Mouse (Mus musculus): Measurements from ENCODE around the gene Zc3h4. TPM values are rescaled to one million over a fixed set of nuclear protein-coding genes. Genes with fewer than 3 reads are reported as not detected.
A peak's percentile ranks its signal among the peaks of the same experiment; 100 is the strongest.

Gene Zc3h4
- polyA plus RNA-seq, 1 experiment = 95.0 TPM

DNA sequence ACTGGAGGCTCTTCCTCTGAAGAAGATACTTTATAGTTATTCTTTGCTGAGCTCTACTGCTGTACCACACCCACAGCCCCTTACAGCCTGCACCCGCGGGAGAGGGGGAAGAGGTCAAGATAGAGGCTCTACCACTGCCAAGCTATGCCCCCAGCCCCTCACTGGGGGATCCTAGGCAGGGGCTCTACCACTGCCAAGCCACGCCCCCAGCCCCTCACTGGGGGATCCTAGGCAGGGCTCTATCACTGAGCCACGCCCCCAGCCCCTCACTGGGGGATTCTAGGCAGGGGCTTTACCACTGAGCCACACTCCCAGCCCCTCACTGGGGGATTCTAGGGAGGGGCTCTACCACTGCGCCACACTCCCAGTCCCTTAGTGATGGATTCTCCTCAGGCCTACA, 55.6 kb downstream of the Zc3h4 start:
- no peak for TF ChIP-seq POLR2A (IDR thresholded peaks at IDR 0.05; ENCODE audit: borderline replicate concordance, control insufficient read depth, low read depth, low read length)
- no peak for TF ChIP-seq CTCF (IDR thresholded peaks at IDR 0.05; ENCODE audit: control insufficient read depth, insufficient read depth, low read length)
- H3K27ac ChIP-seq (ENCODE audit: control insufficient read depth, insufficient read depth, low read depth, low read length, poor library complexity) = no peak overlapping the region
- H3K4me1 ChIP-seq (ENCODE audit: control insufficient read depth, insufficient read depth, low read length) = peaks cover 2% of the 10 kb centered on the region; the same call in 1 of the 2 replicates
- WGBS = 79% methylated on average over 5 of the region's 5 CpGs
- H3K4me3 ChIP-seq (replicated peaks; ENCODE audit: control insufficient read depth, low read depth, low read length) = no peak overlapping the region

DNA sequence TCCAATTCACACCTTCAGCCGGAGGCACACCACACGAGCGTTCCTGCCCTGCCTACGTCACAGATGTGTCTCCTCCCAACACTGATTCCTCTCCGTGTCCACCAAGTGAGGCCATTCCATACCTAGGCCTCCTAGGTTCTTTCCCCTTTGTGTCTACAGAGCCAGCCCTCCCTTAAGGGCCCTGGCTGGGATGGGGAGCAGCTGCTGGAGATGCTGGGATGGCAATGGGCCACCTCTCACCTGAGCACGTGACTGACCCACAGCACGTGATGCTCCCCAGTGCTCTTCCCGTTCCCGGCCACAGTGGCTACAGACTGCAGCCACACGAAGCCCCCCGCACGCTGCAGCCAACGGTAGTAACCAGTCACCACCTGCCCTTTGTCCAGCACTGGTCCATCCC, 59.9 kb downstream of the Zc3h4 start:
- no peak overlapping the region for H3K27ac ChIP-seq (ENCODE audit: control insufficient read depth, insufficient read depth, low read depth, low read length, poor library complexity)
- H3K4me1 ChIP-seq (ENCODE audit: control insufficient read depth, insufficient read depth, low read length) = no peaks in the 10 kb centered on the region
- TF ChIP-seq CTCF (IDR thresholded peaks at IDR 0.05; ENCODE audit: control insufficient read depth, insufficient read depth, low read length) = no peak
- TF ChIP-seq POLR2A (IDR thresholded peaks at IDR 0.05; ENCODE audit: borderline replicate concordance, control insufficient read depth, low read depth, low read length) = no peak
- H3K4me3 ChIP-seq (replicated peaks; ENCODE audit: control insufficient read depth, low read depth, low read length) = no peak overlapping the region
- 49% methylated on average over 13 of the region's 13 CpGs for WGBS

DNA sequence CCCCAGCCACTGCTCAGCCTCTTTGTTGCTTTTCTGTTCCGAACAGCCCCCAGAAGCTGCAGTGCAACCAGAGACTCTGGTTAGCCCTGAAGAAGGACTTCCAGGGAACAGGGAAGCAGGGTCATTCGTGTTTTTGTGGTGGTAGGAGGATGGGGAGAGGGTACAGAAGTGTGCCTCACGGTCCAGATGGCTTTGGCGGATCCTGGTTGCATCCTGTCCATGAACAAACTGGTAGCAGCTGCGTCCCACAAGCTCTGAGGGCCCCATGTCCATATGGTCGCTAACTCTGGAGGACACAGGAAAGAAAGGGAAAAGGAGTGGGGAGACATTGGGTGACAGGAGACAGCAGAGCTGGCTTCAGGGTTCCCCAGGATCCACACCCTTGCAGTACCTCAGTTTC, 60.4 kb downstream of the Zc3h4 start:
- no peaks in the 10 kb centered on the region for H3K4me1 ChIP-seq (ENCODE audit: control insufficient read depth, insufficient read depth, low read length)
- no peak overlapping the region for H3K4me3 ChIP-seq (replicated peaks; ENCODE audit: control insufficient read depth, low read depth, low read length)
- H3K27ac ChIP-seq (ENCODE audit: control insufficient read depth, insufficient read depth, low read depth, low read length, poor library complexity) = no peak overlapping the region
- 55% methylated on average over 6 of the region's 6 CpGs for WGBS
- TF ChIP-seq CTCF (IDR thresholded peaks at IDR 0.05; ENCODE audit: control insufficient read depth, insufficient read depth, low read length) = no peak
- TF ChIP-seq POLR2A (IDR thresholded peaks at IDR 0.05; ENCODE audit: borderline replicate concordance, control insufficient read depth, low read depth, low read length) = no peak

GRCm38 (mm10) chr7:16461705-16462104, 61.0 kb downstream of the Zc3h4 start:
- 75% methylated on average over 6 of the region's 6 CpGs for WGBS
- no peak overlapping the region for H3K4me3 ChIP-seq (replicated peaks; ENCODE audit: control insufficient read depth, low read depth, low read length)

DNA sequence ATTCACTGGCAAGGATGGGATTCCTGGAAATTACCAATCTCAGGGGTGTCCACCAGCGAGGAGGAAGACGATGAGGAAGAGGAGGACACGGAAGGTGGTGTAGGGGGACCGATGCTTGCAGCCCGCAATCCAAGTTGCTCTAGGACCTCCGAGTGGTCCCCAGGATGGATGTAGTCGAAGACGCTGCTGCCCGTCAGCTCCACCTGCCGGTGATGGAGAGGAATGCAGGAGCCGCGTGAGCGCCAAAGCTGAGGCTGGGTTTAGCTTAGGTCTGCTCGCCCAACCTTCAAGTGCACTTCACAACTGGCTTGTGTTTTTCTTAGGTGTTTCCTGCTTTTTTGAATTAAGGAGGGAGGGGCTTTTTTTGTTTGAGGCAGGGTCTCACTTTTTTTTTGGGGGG, 62.5 kb downstream of the Zc3h4 start:
- WGBS = 2% methylated on average over 14 of the region's 14 CpGs
- no peak overlapping the region for H3K4me3 ChIP-seq (replicated peaks; ENCODE audit: control insufficient read depth, low read depth, low read length)
- H3K27ac ChIP-seq (ENCODE audit: control insufficient read depth, insufficient read depth, low read depth, low read length, poor library complexity) = no peak overlapping the region
- TF ChIP-seq POLR2A (IDR thresholded peaks at IDR 0.05; ENCODE audit: borderline replicate concordance, control insufficient read depth, low read depth, low read length) (peak; percentile 35; the same call in 1 of the 2 replicates), CTCF (IDR thresholded peaks at IDR 0.05; ENCODE audit: control insufficient read depth, insufficient read depth, low read length) (peak; percentile 93)
- no peaks in the 10 kb centered on the region for H3K4me1 ChIP-seq (ENCODE audit: control insufficient read depth, insufficient read depth, low read length)

More at GRCm38 (mm10) chr7:16461705-16462104, 61.0 kb downstream of the Zc3h4 start:
- TF ChIP-seq POLR2A (IDR thresholded peaks at IDR 0.05; ENCODE audit: borderline replicate concordance, control insufficient read depth, low read depth, low read length) (no peak), CTCF (IDR thresholded peaks at IDR 0.05; ENCODE audit: control insufficient read depth, insufficient read depth, low read length) (no peak)
- Histone ChIP-seq H3K27ac (ENCODE audit: control insufficient read depth, insufficient read depth, low read depth, low read length, poor library complexity) (no peak overlapping the region), H3K4me1 (ENCODE audit: control insufficient read depth, insufficient read depth, low read length) (no peaks in the 10 kb centered on the region)

GRCm38 (mm10) chr7:16465160-16465559, 64.5 kb downstream of the Zc3h4 start:
- peak; percentile 93 for TF ChIP-seq CTCF (IDR thresholded peaks at IDR 0.05; ENCODE audit: control insufficient read depth, insufficient read depth, low read length)
- TF ChIP-seq POLR2A (IDR thresholded peaks at IDR 0.05; ENCODE audit: borderline replicate concordance, control insufficient read depth, low read depth, low read length) = no peak; the same call in 1 of the 2 replicates
- H3K27ac ChIP-seq (ENCODE audit: control insufficient read depth, insufficient read depth, low read depth, low read length, poor library complexity) = no peak overlapping the region
- no peaks in the 10 kb centered on the region for H3K4me1 ChIP-seq (ENCODE audit: control insufficient read depth, insufficient read depth, low read length)
- WGBS = 3% methylated on average over 8 of the region's 8 CpGs
- H3K4me3 ChIP-seq (replicated peaks; ENCODE audit: control insufficient read depth, low read depth, low read length) = no peak overlapping the region

DNA sequence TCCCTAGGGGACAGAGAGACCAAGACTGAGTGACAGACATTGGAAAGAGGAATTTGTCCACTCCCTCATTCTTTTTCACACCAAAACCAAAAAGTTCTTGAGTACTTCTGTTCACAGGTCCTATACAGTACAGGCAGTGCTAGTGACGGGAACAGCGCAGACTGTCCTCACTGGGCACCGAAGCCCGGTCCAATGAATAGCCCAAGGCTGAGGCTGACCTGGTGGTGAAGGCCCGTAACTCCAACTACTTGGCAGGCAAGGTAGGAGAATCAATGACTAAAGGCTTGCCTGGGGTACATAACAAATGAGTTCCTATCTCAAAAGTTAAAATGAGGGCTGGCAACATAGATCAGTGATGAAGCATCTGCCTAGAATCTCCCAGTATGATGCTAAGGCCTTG, 64.9 kb downstream of the Zc3h4 start:
- Histone ChIP-seq H3K4me3 (replicated peaks; ENCODE audit: control insufficient read depth, low read depth, low read length) (no peak overlapping the region), H3K4me1 (ENCODE audit: control insufficient read depth, insufficient read depth, low read length) (no peaks in the 10 kb centered on the region), H3K27ac (ENCODE audit: control insufficient read depth, insufficient read depth, low read depth, low read length, poor library complexity) (no peak overlapping the region)
- 89% methylated on average over 5 of the region's 5 CpGs for WGBS
- TF ChIP-seq POLR2A (IDR thresholded peaks at IDR 0.05; ENCODE audit: borderline replicate concordance, control insufficient read depth, low read depth, low read length) (no peak), CTCF (IDR thresholded peaks at IDR 0.05; ENCODE audit: control insufficient read depth, insufficient read depth, low read length) (no peak)

GRCm38 (mm10) chr7:16466565-16466964, 65.9 kb downstream of the Zc3h4 start:
- Histone ChIP-seq H3K4me1 (ENCODE audit: control insufficient read depth, insufficient read depth, low read length) (no peaks in the 10 kb centered on the region), H3K27ac (ENCODE audit: control insufficient read depth, insufficient read depth, low read depth, low read length, poor library complexity) (no peak overlapping the region), H3K4me3 (replicated peaks; ENCODE audit: control insufficient read depth, low read depth, low read length) (no peak overlapping the region)
- no peak for TF ChIP-seq POLR2A (IDR thresholded peaks at IDR 0.05; ENCODE audit: borderline replicate concordance, control insufficient read depth, low read depth, low read length)
- TF ChIP-seq CTCF (IDR thresholded peaks at IDR 0.05; ENCODE audit: control insufficient read depth, insufficient read depth, low read length) = peak; percentile 46; the same call in 1 of the 2 replicates
- WGBS = 57% methylated on average over 4 of the region's 4 CpGs

- 46% methylated on average over 5 of the region's 5 CpGs for WGBS
- Histone ChIP-seq H3K4me3 (replicated peaks; ENCODE audit: control insufficient read depth, low read depth, low read length) (no peak overlapping the region), H3K27ac (ENCODE audit: control insufficient read depth, insufficient read depth, low read depth, low read length, poor library complexity) (no peak overlapping the region), H3K4me1 (ENCODE audit: control insufficient read depth, insufficient read depth, low read length) (no peaks in the 10 kb centered on the region)
- TF ChIP-seq CTCF (IDR thresholded peaks at IDR 0.05; ENCODE audit: control insufficient read depth, insufficient read depth, low read length) = no peak
- no peak for TF ChIP-seq POLR2A (IDR thresholded peaks at IDR 0.05; ENCODE audit: borderline replicate concordance, control insufficient read depth, low read depth, low read length)
Measured at GRCm38 (mm10) chr7:16468115-16468514, 67.4 kb downstream of the Zc3h4 start.
